Comparison of ENCODE assay signal across 8 mouse cellular contexts in the genomic region with DNA sequence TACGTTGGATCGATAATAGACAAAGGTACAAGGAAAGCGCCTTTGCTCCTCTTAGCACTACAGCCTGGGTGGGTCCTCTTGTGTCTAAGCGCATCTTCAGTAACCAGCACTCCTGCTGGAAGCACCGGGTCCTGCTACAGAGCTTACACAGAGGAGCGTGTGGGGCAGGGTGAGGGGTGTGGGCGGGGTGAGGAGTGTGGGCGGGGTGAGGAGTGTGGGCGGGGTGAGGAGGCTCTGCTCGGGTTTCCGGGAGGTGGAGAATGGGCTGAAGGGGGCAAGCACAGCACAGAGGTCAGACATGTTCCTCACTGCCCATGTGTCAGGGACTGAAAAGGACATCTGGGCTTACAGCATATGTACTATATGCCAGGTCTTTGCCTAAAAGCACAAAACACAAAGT. TPM values are rescaled to one million over a fixed set of nuclear protein-coding genes. Genes with fewer than 3 reads are reported as not detected.
DNase-seq lines count a peak whose midpoint lies in the region; ATAC-seq and TF ChIP-seq lines count a peak whose summit lies in the region.

No protein-coding gene starts in this region.

- H3K9ac ChIP-seq in ES-E14 (ENCODE audit: insufficient read depth, low read depth, low read length, poor library complexity, severe bottlenecking): no peak overlapping the region
- H3K9ac ChIP-seq in embryonic facial prominence, embryonic 15.5 days: no peak overlapping the region

- DNase-seq in CD4-positive, CD25-positive, alpha-beta regulatory T cell, adult 2 months (ENCODE audit: low read depth, low spot score): peak; percentile 37
- peak; percentile 79 for DNase-seq in ES-E14 (ENCODE audit: low read depth, low spot score)
- DNase-seq in kidney, postnatal 10 days: peak; percentile 53
- DNase-seq in testis, postnatal 10 days (ENCODE audit: low spot score): peak; percentile 63
- DNase-seq in left cerebral cortex, postnatal 14 days (ENCODE audit: low spot score in 2 of 2): no peak

- no peaks in the 10 kb centered on the region for H3K9me3 ChIP-seq in ES-E14 (ENCODE audit: control insufficient read depth, insufficient read depth, low read depth, low read length)
- H3K9me3 ChIP-seq in embryonic facial prominence, embryonic 15.5 days (replicated peaks): no peaks in the 10 kb centered on the region

- no peak for ATAC-seq in CD4-positive, CD25-positive, alpha-beta regulatory T cell, adult 4 months
- peak; percentile 72 for ATAC-seq in embryonic facial prominence, embryonic 15.5 days (ENCODE audit: insufficient number of reproducible peaks, low FRiP score, low TSS enrichment, low read depth)
- ATAC-seq in megakaryocyte, adult 5-6 weeks (ENCODE audit: poor library complexity, severe bottlenecking): peak; percentile 64

- peaks cover 2% of the 10 kb centered on the region for H3K36me3 ChIP-seq in ES-E14 (ENCODE audit: control insufficient read depth, insufficient read depth, low read length, poor library complexity, severe bottlenecking)
- H3K36me3 ChIP-seq in embryonic facial prominence, embryonic 15.5 days: peaks cover 38% of the 10 kb centered on the region

- WGBS in embryonic facial prominence, embryonic 15.5 days: 21% methylated on average over 11 of the region's 11 CpGs

- H3K4me2 ChIP-seq in embryonic facial prominence, embryonic 15.5 days (replicated peaks): no peak overlapping the region

- no peak overlapping the region for H3K4me3 ChIP-seq in ES-E14 (ENCODE audit: insufficient read depth in 1 of 2, low read depth in 1 of 2, low read length in 2 of 2, poor library complexity in 1 of 2, severe bottlenecking in 1 of 2)
- no peak overlapping the region for H3K4me3 ChIP-seq in embryonic facial prominence, embryonic 15.5 days (replicated peaks)

- H3K27ac ChIP-seq in ES-E14 (ENCODE audit: insufficient read depth, low read depth, low read length, poor library complexity, severe bottlenecking): no peak overlapping the region; the same call in 1 of the 2 replicates
- H3K27ac ChIP-seq in embryonic facial prominence, embryonic 15.5 days (replicated peaks): no peak overlapping the region

- H3K4me1 ChIP-seq in ES-E14 (ENCODE audit: control insufficient read depth in 2 of 2, insufficient read depth in 2 of 2, low read length in 2 of 2, poor library complexity in 1 of 2): no peaks in the 10 kb centered on the region
- no peaks in the 10 kb centered on the region for H3K4me1 ChIP-seq in embryonic facial prominence, embryonic 15.5 days

- H3K27me3 ChIP-seq in embryonic facial prominence, embryonic 15.5 days: no peaks in the 10 kb centered on the region

- intact Hi-C loops in left cerebral cortex, postnatal 14 days (cut with DNase I): no loop called here

- in situ Hi-C loops in ES-E14 (cut with MboI; ENCODE audit: low sequenced_read_pairs in 2 of 2, unreplicated experiment in 2 of 2): no loop called here

TF ChIP-seq in ES-E14, 5 proteins besides CTCF, POLR2A, EP300 and RAD21:
- TF ChIP-seq CHD2 (IDR thresholded peaks at IDR 0.05; ENCODE audit: low read depth, low read length) (no peak), HCFC1 (IDR thresholded peaks at IDR 0.05; ENCODE audit: borderline replicate concordance, insufficient read depth, low read length) (no peak), MAFK (IDR thresholded peaks at IDR 0.05; ENCODE audit: insufficient read depth, low read depth, low read length) (no peak), ZC3H11A (IDR thresholded peaks at IDR 0.05; ENCODE audit: borderline replicate concordance, low read depth, low read length) (no peak), ZNF384 (IDR thresholded peaks at IDR 0.05; ENCODE audit: low read depth, low read length) (no peak)

RNA-seq across cellular contexts. Expression of gene Sh3glb1, which starts 30.9 kb away (rescaled TPM):
- polyA plus RNA-seq in CD4-positive, CD25-positive, alpha-beta regulatory T cell, adult 4 months (2017; shearing (Covaris generic)): 10 to 100 TPM; 43.3 to 59.8 TPM
- 19.4 and 36.2 TPM in 2 replicates for total RNA-seq in ES-E14 (2012; rRNA removed)
- polyA plus RNA-seq in embryonic facial prominence, embryonic 15.5 days (2015; fragmentation: Nextera tagmentation; extraction: Ambion mirVana): 130 and 132 TPM in 2 replicates
- total RNA-seq in megakaryocyte, adult 5-6 weeks (2015): 255 and 267 TPM in 2 replicates
- total RNA-seq in megakaryocyte, adult 5-6 weeks (2017): 110 TPM in 2 replicates
- total RNA-seq in left cerebral cortex, postnatal 14 days (2021): 10 to 100 TPM; 82.3 TPM

Comparison
In these comparisons a context has a peak if more than half of its experiments do, and no peak if none do; other contexts are left out.
1. DNase-seq: peak in CD4-positive, CD25-positive, alpha-beta regulatory T cell, adult 2 months (single experiment), ES-E14 (single experiment), kidney, postnatal 10 days (single experiment) and testis, postnatal 10 days (single experiment); none in left cerebral cortex, postnatal 14 days (0 of 2).